Mouse (Mus musculus): ENCODE results near the gene Camk2b.
A peak's percentile ranks its signal among the peaks of the same experiment; 100 is the strongest.

Camk2b gene

GRCm38 (mm10) chr11:6050066-6050560 lies 16.0 kb downstream of the Camk2b start:
- no peak for DNase-seq (ENCODE audit: low read depth, low spot score)

GRCm38 (mm10) chr11:6048208-6048607 lies 18.0 kb downstream of the Camk2b start:
- no peak for DNase-seq (ENCODE audit: low read depth, low spot score)

GRCm38 (mm10) chr11:6038929-6039328 lies 27.2 kb downstream of the Camk2b start:
- DNase-seq (ENCODE audit: low read depth, low spot score), result no peak

- no peak for DNase-seq (ENCODE audit: low read depth, low spot score)
Observed at GRCm38 (mm10) chr11:6037686-6038085, 28.5 kb downstream of the Camk2b start.

GRCm38 (mm10) chr11:6037198-6037597 lies 29.0 kb downstream of the Camk2b start:
- no peak for DNase-seq (ENCODE audit: low read depth, low spot score)

- no peak for DNase-seq (ENCODE audit: low read depth, low spot score)
Observed at GRCm38 (mm10) chr11:6036477-6036876, 29.7 kb downstream of the Camk2b start.

- DNase-seq (ENCODE audit: low read depth, low spot score), result no peak
Observed at GRCm38 (mm10) chr11:6035521-6035920, 30.6 kb downstream of the Camk2b start.

GRCm38 (mm10) chr11:6034740-6035139 lies 31.4 kb downstream of the Camk2b start:
- DNase-seq (ENCODE audit: low read depth, low spot score), result no peak

GRCm38 (mm10) chr11:6033801-6034200 lies 32.4 kb downstream of the Camk2b start:
- no peak for DNase-seq (ENCODE audit: low read depth, low spot score)

- DNase-seq (ENCODE audit: low read depth, low spot score), result peak; percentile 68
Observed at GRCm38 (mm10) chr11:6033147-6033546, 33.0 kb downstream of the Camk2b start.

GRCm38 (mm10) chr11:6030650-6031049 lies 35.5 kb downstream of the Camk2b start:
- DNase-seq (ENCODE audit: low read depth, low spot score), result no peak

GRCm38 (mm10) chr11:6029790-6030189 lies 36.4 kb downstream of the Camk2b start:
- DNase-seq (ENCODE audit: low read depth, low spot score), result no peak

GRCm38 (mm10) chr11:6028911-6029310 lies 37.3 kb downstream of the Camk2b start:
- DNase-seq (ENCODE audit: low read depth, low spot score), result no peak

GRCm38 (mm10) chr11:6026361-6026760 lies 39.8 kb downstream of the Camk2b start:
- DNase-seq (ENCODE audit: low read depth, low spot score), result peak; percentile 24

GRCm38 (mm10) chr11:6024923-6025652 lies 41.1 kb downstream of the Camk2b start:
- no peak for DNase-seq (ENCODE audit: low read depth, low spot score)

GRCm38 (mm10) chr11:6020897-6021839 lies 45.0 kb downstream of the Camk2b start:
- DNase-seq (ENCODE audit: low read depth, low spot score), result no peak

- no peak for DNase-seq (ENCODE audit: low read depth, low spot score)
Observed at GRCm38 (mm10) chr11:6020360-6020759, 45.8 kb downstream of the Camk2b start.

GRCm38 (mm10) chr11:6018218-6019010 lies 47.7 kb downstream of the Camk2b start:
- DNase-seq (ENCODE audit: low read depth, low spot score), result no peak

- DNase-seq (ENCODE audit: low read depth, low spot score), result no peak
Observed at GRCm38 (mm10) chr11:6017484-6018140, 48.5 kb downstream of the Camk2b start.

GRCm38 (mm10) chr11:6016797-6017395 lies 49.3 kb downstream of the Camk2b start:
- no peak for DNase-seq (ENCODE audit: low read depth, low spot score)

GRCm38 (mm10) chr11:6016368-6016767 lies 49.8 kb downstream of the Camk2b start:
- DNase-seq (ENCODE audit: low read depth, low spot score), result no peak
